Mouse (Mus musculus): ENCODE results near the gene Tgtp2.

Tgtp2 gene

DNA sequence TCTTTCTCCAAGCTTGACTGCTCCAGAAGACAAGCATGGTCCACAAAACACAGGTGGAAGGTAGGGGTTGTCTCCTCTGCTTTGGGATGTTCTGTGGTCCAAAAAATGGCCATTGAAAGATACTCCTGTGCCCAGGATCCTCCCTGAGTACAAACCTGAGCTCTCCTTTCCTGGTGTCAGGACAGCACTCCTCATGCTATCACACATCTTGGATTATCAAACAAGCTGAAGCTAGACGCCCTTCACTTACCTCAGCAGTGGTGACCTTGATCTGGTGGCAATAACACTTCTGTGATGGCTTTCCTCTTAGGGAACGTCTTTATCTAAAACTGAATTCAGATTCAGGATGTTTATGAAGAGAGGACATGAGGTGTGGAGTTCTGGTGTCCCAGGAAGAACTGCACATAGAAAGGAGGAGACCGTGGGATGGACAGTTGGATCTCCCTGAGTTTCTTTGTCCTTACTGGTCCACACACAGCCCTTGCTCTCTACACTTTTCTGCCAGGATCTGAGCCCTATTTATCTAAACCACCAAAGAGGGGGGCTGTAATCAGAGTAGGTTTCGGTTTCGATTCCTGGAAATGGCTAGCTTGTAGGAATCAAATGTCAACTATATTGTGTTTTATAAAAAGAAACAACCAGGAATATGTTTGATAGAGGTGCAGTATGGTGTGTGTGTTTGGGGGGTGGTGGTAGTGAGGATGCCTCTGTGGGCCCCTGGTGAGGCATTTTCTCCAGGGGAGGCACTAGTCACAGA lies at the start of gene Tgtp2:
Tgtp2 (minus strand) TSS at position 494 of the 757 bp plus-strand sequence.
- DNase-seq (ENCODE audit: low spot score): peak; percentile 65

DNA sequence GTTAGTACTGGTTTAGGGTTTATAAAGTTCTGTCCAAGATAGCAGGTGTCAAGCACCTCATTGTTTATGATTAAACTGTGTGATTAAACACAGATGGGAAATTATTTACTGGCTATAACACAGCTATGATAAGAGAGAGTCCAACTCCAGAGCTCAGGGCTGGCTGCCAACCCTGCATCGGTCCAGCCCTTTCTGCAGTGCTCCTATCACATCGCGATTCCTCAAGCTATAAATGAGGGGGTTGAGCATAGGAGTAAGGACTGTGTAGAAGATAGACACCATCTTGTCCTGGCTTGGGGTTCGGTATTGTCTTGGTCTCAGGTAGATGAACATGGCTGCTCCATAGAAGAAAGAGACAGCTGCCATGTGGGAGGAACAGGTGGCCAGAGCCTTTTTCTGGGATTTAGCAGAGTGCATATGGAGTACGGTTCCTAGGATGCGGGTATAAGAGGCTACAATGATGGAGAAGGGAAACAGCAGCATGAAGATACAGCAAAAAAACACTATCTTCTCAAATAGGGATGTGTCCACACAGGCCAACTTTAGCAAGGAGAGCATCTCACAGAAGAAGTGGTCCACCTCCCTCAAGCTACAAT lies 48.7 kb upstream of the Tgtp2 start:
- no peak for DNase-seq (ENCODE audit: low spot score)

DNA sequence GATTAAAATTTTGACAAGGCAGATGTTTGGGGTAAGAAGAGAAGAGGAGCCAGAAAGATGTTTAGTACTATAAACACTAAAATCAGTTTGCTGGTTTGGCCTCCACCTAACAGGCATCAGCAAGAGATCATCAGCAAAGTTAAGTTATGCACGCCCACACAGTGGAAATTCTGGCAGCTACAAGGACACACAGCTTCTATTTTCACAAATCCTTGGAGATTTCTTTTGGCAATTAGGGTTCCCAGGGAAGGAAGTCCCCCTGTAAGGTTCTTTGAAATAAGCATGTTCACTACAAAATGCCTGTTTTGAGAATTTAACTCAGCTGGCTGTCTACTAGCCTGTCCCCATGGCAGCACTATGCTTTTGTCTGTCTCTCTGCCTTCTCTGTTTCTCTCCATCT lies 47.0 kb upstream of the Tgtp2 start:
- no peak for DNase-seq (ENCODE audit: low spot score)

DNA sequence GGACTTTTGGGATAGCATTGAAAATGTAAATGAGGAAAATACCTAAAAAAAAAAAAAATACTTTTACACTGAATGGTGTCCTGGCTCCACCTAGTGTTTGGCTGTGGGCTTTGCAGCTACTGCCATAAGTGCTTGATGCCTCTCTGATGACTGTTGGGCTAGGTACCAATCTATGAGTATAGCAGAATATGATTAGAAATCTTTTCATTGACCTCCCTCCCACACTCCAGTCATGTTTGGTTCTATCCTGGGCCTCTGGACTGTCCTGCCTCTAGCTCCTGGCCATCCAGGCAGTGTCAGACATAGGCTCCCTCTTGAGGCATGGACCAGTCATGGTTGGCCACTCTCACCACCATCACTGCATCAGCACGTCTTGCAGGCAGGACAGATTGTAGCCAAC lies 44.8 kb upstream of the Tgtp2 start:
- DNase-seq (ENCODE audit: low spot score): peak; percentile 48

DNA sequence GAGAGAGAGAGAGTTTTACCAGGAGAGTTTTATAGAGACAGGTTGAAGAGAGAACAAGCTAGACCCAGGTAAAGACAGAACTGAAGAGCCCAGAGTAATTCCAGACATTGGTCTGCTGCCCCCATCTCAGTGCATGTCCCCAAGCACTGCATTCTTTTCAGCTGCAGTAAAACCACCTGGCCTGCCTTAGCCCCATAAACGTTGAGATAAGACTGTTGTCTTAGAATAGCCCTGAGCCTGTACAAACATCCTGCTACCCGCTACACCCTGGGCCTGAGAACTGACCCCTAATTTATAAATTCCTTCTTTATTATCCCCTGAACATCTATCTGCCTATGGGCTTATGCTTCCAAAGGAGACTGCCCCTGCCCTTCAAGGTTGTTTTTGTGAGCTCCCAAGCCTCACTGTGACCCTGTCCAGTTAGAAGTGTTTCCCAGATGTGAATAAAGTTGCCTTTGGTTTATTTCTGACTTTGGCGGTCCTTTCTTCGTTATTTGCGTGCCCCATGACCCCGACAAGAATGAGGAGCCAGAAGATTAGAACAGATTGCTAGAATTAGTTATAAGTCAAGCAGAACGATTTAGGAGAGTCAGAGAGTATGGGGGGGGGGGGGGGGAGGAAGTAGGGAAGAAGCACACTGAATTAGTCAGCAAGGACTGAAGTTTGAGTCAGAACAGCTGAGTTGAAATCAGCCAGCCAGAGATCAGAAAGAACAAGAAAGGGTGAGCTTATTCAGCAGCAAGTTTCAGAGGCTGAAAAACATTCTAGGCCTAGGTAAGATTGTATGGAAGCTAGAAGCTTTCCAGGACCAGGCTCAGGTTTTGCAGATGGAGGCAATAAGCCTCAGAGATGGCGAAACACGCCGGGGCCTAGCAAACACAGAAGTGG lies 43.9 kb upstream of the Tgtp2 start:
- DNase-seq (ENCODE audit: low spot score): no peak

DNA sequence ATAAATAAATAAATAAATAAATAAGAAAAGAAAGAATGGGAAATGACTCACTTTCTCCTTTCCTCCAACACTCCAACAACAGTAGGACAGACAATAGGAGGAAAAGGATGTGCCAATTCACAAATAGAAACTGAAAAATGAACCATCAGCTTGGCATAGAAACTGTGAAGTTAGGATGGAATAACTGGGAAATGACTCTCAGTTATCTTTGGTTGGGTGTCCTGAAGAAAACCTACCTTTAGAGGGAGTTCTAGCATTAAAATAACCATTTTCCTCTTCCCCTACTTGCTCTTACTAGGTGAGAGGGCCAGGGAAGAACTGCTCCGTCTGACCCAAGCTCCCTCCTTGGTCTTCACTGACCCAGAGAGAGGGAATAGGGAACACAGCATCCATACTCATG lies 41.7 kb upstream of the Tgtp2 start:
- DNase-seq (ENCODE audit: low spot score): no peak

DNA sequence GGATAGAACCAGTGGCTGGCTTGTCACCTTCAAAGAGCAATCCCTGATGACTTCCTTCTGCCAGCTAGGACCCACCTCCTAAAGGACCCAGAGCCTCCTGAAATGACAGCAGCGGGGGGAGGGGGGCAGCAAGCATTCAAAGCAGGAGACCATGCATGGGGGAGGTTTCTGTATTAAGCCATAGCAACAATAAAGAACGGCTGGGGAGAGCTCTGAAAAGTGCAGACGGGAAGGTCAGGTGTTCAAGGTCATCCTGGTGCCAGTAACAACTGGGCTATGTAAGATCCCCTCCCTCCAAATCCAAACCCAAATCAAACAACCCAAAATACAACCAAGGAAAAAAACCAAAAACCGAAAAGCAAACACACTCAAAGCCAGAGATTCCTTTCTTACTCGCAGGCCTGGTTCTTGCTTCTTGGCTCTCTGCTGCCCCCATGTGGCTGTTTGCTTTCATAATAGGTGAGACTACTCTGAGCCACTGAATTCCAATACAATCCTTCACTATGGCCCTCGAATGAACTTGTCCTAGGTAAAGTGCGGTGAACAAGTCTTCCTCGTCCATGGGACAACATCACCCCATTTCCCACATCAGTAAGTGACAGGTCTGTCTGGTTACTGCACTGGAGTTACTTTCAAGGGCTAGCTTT lies 39.2 kb upstream of the Tgtp2 start:
- DNase-seq (ENCODE audit: low spot score): peak; percentile 87

DNA sequence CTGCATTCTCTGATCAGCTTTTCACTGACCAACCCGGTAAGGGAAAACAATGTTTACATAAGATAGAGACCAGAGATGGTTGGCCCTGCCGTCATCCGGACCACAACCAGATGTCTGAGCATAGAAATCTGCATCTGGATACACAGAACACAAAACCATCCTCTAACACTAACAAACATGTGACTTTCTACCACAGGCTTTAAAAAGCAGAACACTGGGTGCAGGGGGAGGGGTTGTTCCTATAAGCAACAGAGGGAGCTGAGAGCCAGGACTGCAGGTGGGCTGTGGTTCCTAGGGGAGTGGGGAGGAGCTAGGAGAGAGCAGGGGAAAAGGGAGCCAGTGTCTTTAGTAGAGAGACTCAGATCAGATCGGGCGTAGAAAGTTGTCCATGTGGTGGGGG lies 37.5 kb upstream of the Tgtp2 start:
- DNase-seq (ENCODE audit: low spot score): peak; percentile 71

DNA sequence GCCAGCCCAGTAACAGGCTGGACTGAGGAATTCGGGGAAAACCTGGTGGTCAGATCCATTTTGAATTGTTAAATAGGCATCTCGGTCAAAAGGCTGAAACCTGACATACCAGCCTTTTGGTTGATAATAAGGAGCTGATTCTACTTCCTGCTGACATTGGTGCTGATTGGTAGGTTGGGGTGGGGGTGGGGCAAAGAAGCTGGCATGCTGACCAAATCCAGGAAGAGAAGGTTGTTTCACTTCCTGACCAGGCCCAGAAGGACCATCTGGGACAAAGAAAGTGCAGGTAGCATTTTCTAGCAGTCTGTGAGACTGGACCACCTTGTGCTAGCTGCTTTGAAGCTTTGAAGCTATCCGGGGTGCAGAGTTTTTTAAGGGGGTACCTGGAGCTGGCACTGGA lies 36.4 kb upstream of the Tgtp2 start:
- no peak for DNase-seq (ENCODE audit: low spot score)

DNA sequence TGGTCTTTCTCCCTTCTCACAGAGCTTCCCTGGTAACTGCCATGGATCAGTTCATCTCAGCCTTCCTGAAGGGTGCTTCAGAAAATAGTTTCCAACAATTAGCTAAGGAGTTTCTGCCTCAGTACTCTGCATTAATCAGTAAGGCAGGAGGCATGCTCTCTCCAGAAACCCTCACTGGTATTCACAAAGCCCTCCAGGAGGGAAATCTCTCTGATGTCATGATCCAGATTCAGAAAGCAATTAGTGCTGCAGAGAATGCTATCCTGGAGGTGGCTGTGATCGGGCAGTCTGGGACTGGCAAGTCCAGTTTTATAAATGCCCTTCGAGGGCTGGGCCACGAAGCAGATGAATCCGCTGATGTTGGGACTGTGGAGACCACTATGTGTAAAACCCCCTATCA lies 31.4 kb upstream of the Tgtp2 start:
- no peak for DNase-seq (ENCODE audit: low spot score)

DNA sequence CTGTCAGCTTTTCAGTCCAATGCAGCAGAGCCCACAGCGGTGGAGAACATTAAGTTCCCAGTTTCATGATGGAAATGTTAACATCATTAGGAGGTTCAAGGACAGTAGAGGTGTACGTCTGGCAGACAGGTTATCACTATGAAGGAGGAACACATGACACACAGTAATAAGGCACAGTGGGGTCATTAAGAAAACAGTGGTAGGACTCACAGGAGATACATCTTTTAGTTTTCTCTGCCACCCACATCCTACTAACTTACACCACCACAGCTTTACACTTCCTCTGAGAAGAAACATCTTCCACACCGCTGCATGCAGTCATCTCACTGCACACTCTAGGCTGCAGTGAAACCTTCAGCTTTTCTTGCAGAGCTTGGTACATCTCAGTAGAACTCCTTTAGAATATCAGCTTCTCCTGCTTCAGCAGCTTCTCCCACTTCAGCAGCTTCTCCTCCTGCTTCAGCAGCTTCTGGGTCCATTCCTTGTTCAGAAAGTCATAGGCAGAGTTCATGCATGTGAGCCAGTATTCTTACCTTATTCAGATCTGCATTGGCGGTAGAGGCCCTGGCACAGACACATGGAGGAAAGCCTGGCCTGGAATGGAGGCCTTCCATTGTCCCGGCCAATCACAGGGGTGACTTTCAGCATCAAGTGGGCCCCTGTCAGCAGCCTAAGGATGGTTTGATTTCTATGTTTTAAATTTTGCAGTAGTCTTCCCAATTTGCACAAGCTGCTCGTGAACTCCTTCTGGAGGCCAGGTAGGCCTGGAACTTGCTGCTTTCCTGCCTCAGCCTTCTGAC lies 30.1 kb upstream of the Tgtp2 start:
- peak; percentile 76 for DNase-seq (ENCODE audit: low spot score)

DNA sequence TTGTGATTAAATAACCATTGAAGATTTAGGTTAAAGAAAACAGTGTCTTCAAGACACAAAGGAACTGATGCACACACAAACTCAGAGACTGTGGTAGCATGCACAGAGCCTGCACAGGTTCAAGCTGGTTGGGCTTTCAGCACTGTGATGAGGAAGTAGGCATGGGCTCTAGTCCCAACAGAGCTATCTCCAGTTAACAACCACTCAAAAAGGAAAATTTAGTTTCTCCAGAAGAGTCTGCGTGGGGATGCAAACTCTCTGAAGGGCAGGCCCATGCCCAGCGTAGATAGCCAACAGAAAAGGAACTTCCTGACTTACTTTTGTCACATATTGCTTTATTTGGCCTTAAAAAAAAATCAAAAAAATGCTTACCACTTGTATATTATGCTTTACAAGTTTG lies 28.8 kb upstream of the Tgtp2 start:
- no peak for DNase-seq (ENCODE audit: low spot score)

DNA sequence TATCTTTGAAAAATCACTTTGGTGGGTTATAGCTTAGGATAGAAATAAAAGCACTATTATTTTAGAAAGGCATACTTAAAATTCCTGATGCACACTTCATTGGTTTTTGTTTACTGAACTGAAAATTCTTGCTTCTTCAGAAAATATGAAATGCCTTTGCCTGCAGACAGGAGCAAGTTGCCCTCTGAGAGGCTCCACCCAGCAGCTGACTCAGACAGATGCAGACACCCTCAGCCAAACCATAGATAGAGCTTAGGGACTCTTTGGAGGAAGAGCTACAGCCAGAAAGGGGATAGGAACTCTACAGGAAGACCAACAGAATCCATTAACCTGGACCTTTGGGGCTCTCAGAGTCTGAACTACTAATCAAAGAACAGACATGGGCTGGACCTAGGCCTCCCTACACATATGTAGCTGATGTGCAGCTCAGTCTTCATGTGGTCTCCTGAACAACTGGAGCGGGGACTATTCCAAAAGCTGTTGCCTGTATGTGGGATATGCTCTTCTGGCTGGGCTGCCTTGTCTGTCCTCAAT lies 28.1 kb upstream of the Tgtp2 start:
- no peak for DNase-seq (ENCODE audit: low spot score)

DNA sequence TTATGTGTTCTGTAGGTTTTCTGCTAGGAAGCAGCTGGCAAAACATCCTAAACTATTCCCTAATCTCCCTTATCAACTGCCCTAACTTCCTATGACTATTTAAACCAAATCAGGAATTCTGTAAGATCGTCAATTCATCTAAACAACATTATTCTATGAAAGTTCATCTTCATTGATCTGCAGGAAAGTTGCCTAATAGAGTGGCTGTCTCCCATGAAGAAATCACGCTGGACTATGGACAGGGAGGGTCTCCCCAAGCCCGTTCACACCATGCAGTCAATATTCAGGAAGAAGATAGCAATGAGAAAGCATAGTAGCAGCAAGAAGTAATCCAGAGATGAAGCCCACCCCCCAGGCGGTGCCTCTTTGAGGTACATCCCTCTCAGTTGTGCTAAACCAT lies 27.2 kb upstream of the Tgtp2 start:
- DNase-seq (ENCODE audit: low spot score): no peak

DNA sequence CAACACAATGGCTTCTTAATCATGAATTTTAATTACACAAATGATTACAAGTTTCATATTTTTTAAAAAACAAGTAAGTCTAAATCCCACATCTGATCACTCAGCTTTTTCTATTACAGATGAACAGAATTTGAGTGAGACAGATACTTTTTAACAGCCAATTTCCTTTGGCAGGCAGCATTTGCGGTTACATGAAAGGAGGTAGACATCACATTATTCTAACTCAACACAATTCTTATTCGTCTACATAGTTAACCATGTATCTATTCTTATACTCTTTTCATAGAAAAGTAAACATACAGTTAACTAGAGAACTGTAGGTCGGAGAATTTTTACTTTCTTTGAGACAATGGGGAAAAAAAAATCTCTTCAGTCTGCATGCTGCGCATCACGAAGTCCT lies 26.5 kb upstream of the Tgtp2 start:
- DNase-seq (ENCODE audit: low spot score): no peak

DNA sequence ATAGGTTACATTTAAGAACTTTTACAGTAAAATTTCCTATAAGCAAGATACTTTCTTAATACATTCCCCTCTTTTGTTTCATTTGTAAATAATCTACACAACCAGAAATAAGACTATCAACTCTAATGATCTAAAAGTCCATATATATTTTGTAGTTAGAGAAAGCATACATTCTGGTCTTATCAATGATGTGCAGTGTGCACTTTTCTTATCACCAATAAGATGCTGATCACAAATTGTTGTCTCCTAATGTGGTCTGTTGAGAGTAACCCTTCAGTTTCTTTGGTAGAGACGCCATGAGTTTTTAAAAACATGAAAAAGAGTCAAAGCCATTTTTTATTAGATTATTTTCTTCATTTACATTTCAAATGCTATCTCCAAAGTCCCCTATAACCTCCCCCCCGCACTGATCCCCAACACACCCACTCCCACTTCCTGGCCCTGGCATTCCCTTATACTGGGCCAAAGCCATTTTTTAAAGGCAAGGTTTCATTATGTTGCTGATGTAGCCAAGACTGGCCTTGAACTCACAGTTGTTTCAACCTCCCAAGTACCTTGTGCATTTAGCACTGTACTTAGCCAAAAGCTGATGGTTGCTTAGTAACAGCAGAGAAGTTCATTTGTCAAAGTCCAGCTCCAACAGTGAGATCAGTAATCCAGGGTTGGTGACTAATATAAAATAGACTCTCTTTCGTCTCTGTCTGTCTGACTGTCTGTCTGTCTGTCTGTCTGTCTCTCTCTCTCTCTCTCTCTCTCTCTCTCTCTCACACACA lies 25.9 kb upstream of the Tgtp2 start:
- no peak for DNase-seq (ENCODE audit: low spot score)

DNA sequence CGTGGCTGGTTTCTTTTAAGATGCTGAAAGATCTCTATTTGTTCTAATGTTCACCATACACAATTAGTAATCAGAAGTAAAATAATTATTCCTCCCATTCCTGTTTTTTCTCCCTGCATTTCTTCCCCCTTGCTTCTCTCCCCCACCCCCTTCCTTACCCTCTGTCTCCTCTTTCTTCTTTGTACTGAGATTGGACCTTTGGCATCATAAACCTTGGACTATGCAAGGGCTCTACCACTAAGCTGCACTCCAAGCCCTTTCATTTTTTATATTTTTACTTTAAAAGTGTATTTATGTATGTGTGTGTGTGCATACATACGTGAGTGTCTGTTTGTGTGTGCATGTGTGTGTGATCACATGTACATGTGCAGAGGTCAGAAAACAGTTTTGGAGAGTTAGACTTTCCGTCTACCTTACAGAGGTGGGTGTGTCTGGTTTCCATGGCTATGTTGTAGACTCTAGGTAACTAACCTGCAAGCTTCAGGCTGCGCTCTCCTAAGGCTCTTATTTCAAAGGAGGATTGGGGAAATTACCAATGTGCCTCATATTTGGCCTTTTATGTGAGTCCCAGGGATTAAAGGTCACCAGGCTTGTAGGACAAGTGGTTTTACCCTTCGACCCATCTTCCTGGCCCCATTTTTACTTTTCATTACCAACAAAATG lies 25.1 kb upstream of the Tgtp2 start:
- DNase-seq (ENCODE audit: low spot score): no peak

DNA sequence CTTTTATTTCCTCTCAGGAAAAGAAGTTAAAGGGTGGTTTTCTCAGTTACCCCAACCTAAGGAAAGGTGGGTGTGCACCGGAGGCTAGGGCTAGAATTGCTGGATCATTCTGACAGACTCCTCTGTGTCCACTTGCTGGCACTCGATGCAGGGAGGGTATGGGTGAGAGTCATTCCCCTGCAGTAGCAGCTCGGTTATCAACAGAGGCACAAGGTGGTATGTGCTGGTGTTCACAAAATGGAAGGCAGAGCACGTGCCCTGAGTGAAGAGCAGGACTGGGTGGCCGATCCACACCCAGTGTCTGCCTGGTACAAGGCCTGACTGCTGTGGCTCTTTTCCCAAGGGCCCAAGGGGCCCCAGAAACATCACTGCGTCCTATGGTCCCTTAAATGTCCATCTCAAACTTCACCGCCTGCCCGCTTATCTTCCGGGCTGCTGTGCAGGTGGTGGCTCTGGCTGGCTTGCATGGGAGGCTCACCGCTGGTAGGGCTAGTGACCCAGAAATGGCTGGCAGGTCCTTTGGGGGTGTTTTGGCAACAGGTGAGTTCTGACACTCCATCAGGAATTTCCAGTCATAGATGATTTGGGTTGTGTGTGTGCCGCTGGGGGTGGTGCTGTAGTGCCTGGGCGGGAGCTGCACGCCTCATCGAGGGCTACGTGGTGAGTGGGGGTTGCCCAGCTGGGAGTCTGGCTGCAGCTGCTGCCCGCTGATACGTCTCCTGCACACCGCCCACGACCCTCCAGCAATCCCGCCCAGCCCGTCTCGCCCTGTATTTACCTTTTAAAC lies 24.0 kb upstream of the Tgtp2 start:
- peak; percentile 42 for DNase-seq (ENCODE audit: low spot score)

DNA sequence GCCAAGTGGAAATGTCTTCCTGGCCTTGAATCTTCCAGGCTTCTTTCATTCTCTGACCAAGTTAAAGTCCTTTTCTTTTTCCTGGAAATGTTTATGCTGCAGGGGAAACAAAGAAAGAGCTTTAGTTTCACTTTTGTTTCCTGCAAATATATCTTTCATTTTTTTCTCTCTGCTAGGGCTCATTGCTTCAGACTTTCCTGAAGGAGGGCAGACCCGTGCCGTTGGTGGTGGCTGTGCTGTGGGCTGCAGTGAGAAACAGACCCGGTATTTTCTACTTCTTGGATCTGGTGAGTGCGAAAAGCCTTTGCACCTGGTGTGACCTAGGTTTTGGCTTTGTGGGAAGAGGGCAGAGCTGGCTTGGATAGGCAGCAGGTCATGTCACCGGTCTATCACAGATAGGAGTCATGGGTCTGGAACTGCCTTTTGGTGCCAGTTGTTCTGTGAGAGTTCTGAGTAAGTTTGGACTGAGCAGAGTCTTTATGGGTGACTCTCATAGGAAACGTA lies 22.9 kb upstream of the Tgtp2 start:
- DNase-seq (ENCODE audit: low spot score): peak; percentile 39
